Mouse (Mus musculus) ovary, postnatal 14 days (tissue): ENCODE results near the gene Atp11a.

ENCODE experiments used
- DNase-seq: peaks from one replicate; pipeline ENCODE4 v3.0.0; 2022; ENCODE audit warnings: low spot score

Atp11a gene

GRCm38 (mm10) chr8:12816412-12816811 is 59.6 kb downstream of the Atp11a start:
- DNase-seq: no peak

GRCm38 (mm10) chr8:12822892-12823291 is 66.1 kb downstream of the Atp11a start:
- no peak for DNase-seq

- DNase-seq: no peak
Observed at GRCm38 (mm10) chr8:12824562-12824961, 67.7 kb downstream of the Atp11a start.

GRCm38 (mm10) chr8:12825236-12825635 is 68.4 kb downstream of the Atp11a start:
- no peak for DNase-seq

- no peak for DNase-seq
Observed at GRCm38 (mm10) chr8:12825686-12826237, 68.9 kb downstream of the Atp11a start.

- no peak for DNase-seq
Observed at GRCm38 (mm10) chr8:12827124-12827523, 70.3 kb downstream of the Atp11a start.

- no peak for DNase-seq
Observed at GRCm38 (mm10) chr8:12828298-12828697, 71.5 kb downstream of the Atp11a start.

- no peak for DNase-seq
Observed at GRCm38 (mm10) chr8:12829381-12829780, 72.6 kb downstream of the Atp11a start.

- no peak for DNase-seq
Observed at GRCm38 (mm10) chr8:12831659-12832589, 75.1 kb downstream of the Atp11a start.

GRCm38 (mm10) chr8:12833616-12834015 is 76.8 kb downstream of the Atp11a start:
- no peak for DNase-seq

GRCm38 (mm10) chr8:12840834-12841233 is 84.0 kb downstream of the Atp11a start:
- no peak for DNase-seq

GRCm38 (mm10) chr8:12842342-12842995 is 85.7 kb downstream of the Atp11a start:
- DNase-seq: no peak

- no peak for DNase-seq
Observed at GRCm38 (mm10) chr8:12844347-12844950, 87.6 kb downstream of the Atp11a start.

GRCm38 (mm10) chr8:12846447-12846846 is 89.6 kb downstream of the Atp11a start:
- DNase-seq: no peak

- DNase-seq: no peak
Observed at GRCm38 (mm10) chr8:12851241-12851640, 94.4 kb downstream of the Atp11a start.

- DNase-seq: peak; percentile 4
Observed at GRCm38 (mm10) chr8:12856038-12856437, 99.2 kb downstream of the Atp11a start.

GRCm38 (mm10) chr8:12863061-12863460 is 106.2 kb downstream of the Atp11a start:
- no peak for DNase-seq

GRCm38 (mm10) chr8:12863608-12864007 is 106.8 kb downstream of the Atp11a start:
- DNase-seq: no peak

GRCm38 (mm10) chr8:12865790-12866189 is 109.0 kb downstream of the Atp11a start:
- DNase-seq: no peak

- no peak for DNase-seq
Observed at GRCm38 (mm10) chr8:12869661-12870060, 112.8 kb downstream of the Atp11a start.

- DNase-seq: no peak
Observed at GRCm38 (mm10) chr8:12870656-12871055, 113.8 kb downstream of the Atp11a start.

- no peak for DNase-seq
Observed at GRCm38 (mm10) chr8:12871461-12871860, 114.6 kb downstream of the Atp11a start.

- DNase-seq: no peak
Observed at GRCm38 (mm10) chr8:12872983-12873356, 116.2 kb downstream of the Atp11a start.
